Mouse (Mus musculus): ENCODE measurements around the gene Hcn4. TPM values are rescaled to one million over a fixed set of nuclear protein-coding genes. Genes with fewer than 3 reads are reported as not detected.
A peak's percentile ranks its signal among the peaks of the same experiment; 100 is the strongest.

The Hcn4 gene
- under 1 TPM; 0.43 to 0.45 TPM for total RNA-seq (2021)
- long read RNA-seq, experiment 1, result 0 reads
- long read RNA-seq, experiment 2, result 0 reads

GRCm38 (mm10) chr9:58823139-58823917 is at the start of gene Hcn4:
TSS of gene Hcn4 (plus strand) at chr9:58823412.
- peak; percentile 20 for DNase-seq

DNA sequence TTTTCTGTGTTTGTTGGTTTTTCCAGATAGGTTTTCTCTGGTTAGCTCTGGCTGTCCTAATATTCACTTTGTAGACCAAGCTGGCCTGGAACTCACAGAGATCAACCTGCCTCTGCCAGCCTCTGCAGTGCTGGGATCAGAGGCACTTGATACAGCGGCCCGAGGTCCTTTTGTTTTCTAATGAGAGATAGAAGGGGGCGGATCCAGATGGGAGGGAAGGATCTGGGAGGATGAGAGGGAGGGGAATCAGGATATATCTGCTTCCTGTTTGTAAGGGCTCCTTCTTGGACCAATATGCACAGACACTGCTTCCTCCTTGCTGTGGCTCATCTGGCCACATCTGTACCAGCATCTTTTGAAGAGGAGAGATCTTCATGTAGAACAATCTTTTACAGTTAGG is 48.5 kb upstream of the Hcn4 start:
- no peak for DNase-seq

DNA sequence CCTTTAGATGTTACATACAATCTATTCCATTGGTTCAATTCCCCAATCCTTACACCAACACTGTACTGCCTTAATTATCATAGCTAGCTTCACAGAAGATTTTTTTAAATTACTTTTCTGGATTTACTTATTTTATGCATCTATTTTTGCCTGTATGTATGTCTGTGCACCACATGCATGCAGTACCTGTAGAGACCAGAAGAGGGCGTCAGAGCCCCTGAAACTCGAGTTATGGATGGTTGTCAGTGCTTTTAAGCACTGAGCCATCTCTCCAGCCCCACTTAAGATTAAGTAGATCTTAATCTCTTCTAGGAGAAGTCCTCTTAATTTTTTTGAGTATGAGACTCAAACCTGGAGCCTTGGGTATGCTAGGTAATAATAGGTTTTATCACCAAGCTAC is 47.8 kb upstream of the Hcn4 start:
- DNase-seq, result no peak

DNA sequence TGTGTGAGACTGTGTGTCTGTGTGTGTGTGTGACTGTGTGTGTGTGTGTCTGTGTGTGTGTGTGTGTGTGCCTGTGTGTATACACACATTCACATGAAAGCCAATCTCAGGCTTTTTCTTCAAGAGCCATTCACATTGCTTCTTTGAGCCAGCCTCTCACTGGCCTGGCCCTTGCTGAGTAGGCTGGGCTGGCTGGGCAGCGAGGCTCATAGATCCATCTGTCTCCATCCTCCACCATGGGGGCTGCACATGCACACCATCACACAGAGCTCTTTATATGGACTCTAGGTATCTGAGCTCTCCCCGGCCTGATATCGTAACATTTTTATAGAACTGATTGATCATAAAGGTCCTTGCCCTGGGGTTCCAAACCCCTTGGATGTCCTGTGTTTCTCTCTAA is 33.7 kb upstream of the Hcn4 start:
- no peak for DNase-seq

- DNase-seq, result no peak
Observed at GRCm38 (mm10) chr9:58798155-58798554, 25.1 kb upstream of the Hcn4 start.

DNA sequence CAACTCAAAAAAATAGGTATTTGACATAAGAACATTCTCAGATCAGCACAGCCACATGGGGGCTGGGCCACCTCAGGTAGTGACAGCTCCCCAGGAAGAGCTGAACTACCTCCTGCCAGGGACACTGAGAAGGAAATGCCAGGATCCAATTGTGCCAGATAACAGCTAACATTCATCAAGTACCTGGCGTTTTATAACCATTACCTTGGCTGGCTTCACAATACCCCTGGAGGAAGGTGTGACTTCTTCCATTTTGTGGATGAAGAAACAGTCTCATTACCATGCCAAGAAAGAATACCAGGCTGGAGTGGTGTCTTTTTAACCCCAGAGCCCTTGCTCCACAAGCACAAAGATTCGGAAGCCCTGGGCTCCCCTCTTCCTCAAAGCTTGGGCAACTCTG is 21.8 kb upstream of the Hcn4 start:
- DNase-seq, result no peak

DNA sequence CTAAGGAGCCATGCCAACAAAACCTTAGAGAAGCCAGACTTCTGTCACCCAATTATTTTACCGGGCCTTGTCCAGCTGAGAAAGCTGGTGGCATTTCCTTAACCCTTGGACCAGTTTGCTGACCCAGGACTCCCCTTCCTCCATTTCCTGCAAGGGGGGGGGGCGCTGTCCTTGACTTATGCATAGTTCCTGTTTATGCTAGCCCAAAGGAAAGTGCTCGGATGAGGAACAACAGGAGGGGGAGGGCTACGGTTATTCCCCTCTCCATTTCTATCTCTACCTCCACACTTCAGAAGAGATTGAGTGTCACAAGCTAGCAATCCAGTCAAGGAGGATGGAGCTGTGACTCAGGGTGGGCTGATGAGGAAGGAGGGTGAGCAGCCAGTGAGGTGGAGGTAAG is 20.9 kb upstream of the Hcn4 start:
- no peak for DNase-seq

GRCm38 (mm10) chr9:58802802-58803201 is 20.4 kb upstream of the Hcn4 start:
- no peak for DNase-seq

GRCm38 (mm10) chr9:58805601-58806318 is 17.5 kb upstream of the Hcn4 start:
- DNase-seq, result peak; percentile 73

DNA sequence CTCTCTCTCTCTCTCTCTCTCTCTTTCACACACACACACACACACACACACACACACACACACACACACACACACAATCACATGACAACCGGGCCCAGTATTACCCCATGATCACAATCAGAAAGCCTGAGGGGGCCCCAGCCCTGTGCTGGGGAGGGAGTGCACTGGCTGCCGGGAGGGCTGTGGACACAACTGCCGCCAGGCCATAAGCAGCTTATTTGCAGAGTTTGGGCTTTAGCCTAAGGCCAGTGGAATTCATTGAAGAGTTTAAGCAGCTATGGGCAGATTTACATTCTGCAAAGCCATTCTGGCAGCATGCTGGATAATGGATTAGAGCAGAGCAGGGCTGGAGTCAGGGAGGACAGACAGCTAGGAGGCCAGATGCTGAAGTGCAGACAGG is 12.0 kb upstream of the Hcn4 start:
- DNase-seq, result no peak

- DNase-seq, result no peak
Observed at GRCm38 (mm10) chr9:58815552-58816260, 7.5 kb upstream of the Hcn4 start.

GRCm38 (mm10) chr9:58816458-58816857 is 6.8 kb upstream of the Hcn4 start:
- DNase-seq, result no peak

DNA sequence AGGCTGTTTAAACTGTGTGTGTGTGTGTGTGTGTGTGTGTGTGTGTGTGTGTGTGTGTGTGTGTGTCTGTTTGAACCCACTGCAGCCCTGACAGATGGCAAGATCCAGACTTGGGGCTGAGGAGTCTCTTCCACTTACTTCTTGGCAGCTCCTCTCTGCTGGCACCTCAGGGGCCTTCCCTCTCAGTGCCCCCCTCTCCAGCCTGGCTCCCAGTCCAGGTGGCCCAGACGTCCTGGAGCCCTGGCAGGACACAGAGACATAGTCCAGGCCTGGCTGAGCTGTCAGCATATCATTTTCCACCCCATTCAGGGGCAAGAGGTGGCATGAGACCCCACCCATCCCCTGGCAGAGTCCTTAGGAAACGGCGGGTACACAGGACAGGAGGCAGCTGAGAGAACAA is 5.5 kb upstream of the Hcn4 start:
- DNase-seq, result no peak

GRCm38 (mm10) chr9:58822431-58823091 is 651 bp upstream of the Hcn4 start:
- peak; percentile 21 for DNase-seq

GRCm38 (mm10) chr9:58823918-58824215 is 655 bp downstream of the Hcn4 start:
- DNase-seq, result no peak

DNA sequence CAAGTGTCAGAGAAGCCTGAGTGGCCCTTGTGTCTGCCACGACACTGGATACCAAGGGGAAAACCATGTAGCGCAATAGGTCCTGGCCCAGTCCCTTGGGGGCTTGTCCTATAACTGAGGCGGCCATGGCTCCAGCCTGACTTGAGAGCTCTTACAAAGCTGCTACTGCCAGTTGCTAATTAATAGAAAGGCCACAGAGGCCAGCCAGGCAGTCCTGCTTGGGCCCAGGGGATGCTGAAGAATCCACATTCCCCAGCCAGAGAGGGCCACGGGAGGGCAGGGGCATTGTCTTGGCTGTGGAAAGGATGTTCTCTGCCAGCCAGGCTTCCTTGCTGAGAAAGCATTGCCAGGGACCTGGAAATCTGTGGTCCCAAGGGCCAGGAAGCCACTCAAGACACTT is 6.4 kb downstream of the Hcn4 start:
- no peak for DNase-seq

GRCm38 (mm10) chr9:58832939-58833338 is 9.7 kb downstream of the Hcn4 start:
- no peak for DNase-seq

DNA sequence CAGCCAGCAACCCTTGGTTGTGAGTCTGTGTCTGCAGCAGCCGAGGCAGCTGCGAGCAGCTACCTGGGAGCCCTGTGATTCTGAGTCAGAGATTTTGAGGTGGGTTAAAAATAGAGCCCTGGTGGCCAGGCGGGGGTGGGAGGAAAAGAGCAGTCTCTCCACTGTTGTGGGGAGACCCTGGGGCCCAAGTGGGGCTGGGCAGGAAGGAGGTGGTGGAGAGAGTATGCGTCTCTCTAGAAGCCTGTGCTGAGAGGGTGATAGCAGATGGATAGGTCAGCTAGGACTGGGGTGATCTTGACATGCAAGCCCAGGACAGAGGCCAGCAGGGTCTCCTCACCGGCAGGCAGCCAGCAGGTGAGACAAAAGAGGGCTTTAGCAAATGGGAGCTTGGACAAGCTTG is 14.0 kb downstream of the Hcn4 start:
- no peak for DNase-seq

GRCm38 (mm10) chr9:58838504-58838903 is 15.3 kb downstream of the Hcn4 start:
- no peak for DNase-seq

DNA sequence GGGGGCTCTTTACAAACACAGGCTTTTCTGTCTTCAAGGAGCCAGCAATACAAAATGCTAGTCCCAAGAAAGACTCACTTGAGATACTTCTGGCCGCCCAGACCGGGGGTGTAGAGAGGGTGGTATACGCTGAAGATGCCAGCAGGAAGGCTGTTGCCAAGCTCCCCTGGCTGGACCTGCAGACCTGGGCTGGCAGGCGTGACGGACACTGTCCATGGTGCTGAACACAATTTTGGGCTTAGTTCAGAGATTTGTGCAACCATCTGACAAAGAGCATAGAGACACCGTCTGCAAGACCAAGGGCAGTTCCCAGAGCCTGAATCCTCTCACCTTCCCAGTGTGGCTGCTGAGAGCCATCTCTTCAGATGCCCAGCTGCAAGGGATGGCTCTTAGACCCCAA is 18.4 kb downstream of the Hcn4 start:
- peak; percentile 53 for DNase-seq

- DNase-seq, result no peak
Observed at GRCm38 (mm10) chr9:58844597-58844996, 21.4 kb downstream of the Hcn4 start.

DNA sequence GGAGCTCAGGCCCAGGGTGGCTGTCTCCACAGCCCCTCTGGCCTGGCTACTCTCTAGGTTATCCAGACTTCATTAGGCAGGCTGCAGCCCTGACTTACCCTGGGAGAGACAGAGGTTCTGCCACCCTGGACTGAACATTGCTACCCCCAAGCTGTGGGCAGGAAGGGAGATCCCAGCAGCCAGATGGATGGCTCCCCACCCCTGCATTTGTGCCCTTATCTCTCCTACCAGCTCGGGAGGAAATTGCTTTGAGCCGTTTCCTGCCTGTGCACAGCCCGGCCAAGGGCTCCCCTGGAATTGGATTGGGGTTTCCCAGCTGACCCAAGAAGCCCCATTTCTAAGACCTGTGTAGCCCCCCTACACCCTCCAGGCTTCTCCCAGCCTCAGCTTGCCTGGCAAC is 23.8 kb downstream of the Hcn4 start:
- no peak for DNase-seq

DNA sequence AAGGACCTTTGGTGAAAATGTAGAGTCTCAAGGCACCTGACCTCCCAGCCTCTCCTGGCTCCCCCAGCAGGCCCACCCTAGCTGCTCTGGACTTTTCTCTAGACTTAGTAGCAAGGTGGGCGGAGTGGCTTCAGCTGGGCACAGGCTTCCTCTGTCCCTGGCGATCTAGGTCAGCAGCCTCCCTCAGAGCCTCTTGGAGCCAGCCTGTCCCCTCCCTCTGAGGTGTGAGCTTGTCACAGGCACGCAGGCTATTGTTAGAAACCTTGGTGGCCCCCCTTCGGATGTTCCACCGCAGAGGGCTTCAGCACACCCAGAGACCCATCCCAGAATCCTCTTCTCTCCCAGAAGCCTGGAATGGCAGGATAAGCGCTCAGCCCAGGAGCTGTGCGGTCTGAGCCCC is 24.5 kb downstream of the Hcn4 start:
- DNase-seq, result no peak

All from gastrocnemius, postnatal 10 days (tissue).